Mouse (Mus musculus) testis, postnatal 10 days (tissue): Measurements from ENCODE around the gene BC028528.
"Not testable (repeated sequence)": the region's sequence is repeated elsewhere in the genome, so short reads cannot be mapped to it uniquely, and the experiment has no call there.

Source experiments
- DNase-seq: peaks from one replicate; pipeline ENCODE4 v3.0.0; 2021; ENCODE audit warnings: low spot score

BC028528 gene

GRCm38 (mm10) chr3:95905146-95905939 lies 13.5 kb upstream of the BC028528 start:
- peak; percentile 67 for DNase-seq

DNA sequence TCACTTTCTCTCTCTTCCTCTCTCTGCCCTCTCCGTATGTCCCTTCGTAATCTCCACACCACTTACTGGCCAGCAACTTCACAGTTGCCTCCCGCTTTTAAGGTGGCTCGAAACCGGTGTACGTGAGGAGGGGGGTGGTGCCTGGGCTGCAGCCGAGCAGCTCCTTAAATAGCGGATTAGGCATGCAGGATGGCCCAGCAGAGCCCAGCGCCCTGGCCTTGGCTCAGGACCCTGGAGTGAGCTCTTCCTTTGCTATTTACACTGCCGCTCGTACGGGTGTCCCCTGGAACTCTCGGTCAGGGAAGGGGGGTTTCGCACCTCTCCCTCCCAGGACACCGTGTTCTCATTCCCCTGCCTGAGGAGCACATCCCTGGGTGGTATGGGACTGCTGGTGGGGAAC lies 12.8 kb upstream of the BC028528 start, which contains the start of gene Car14:
Gene Car14, minus strand, starts transcription at position 124 of the 400 bp plus-strand sequence.
- peak; percentile 54 for DNase-seq

GRCm38 (mm10) chr3:95903753-95904502 lies 12.1 kb upstream of the BC028528 start:
- no peak for DNase-seq

- no peak for DNase-seq
These were observed 10.8 kb upstream of the BC028528 start for GRCm38 (mm10) chr3:95902643-95903042.

- no peak for DNase-seq
These were observed 10.5 kb upstream of the BC028528 start for GRCm38 (mm10) chr3:95902373-95902625.

GRCm38 (mm10) chr3:95901616-95902372 lies 10.0 kb upstream of the BC028528 start:
- no peak for DNase-seq

DNA sequence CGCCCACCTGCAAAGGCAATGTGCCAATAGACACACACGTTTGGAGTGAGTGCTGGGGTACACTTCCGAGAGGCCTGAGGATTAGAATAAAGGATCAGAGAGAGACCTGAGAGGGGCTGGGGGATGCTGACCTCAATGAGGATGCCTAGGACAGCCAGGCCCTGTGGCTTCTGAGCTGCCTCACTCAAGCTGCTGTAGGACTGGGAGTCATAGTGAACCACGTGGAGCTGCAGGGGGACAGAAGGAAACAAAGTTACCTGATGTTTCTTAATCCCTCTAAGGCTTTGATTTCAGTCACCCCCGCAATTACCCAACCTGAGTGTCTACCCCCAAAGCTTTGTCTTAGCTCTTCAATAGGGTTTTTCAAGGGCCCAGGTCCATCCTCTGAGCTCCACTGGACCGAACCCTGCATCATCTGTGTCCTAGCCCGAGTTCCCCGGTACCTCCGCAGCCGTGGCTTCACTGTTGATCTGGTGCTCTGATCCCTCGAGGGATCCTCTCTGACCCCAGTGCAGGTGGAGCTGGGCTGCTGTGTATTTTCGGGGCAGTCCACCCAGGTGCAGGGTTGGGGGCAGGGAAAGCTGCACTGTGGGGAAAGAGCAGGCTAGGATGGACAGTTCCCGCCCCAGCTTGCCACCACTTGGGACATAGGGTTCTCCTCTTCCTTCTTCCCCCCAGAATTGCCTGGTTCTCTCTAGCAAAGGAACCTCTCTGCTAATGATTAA lies 8.2 kb upstream of the BC028528 start:
- no peak for DNase-seq

- not testable (repeated sequence) for DNase-seq
These were observed 3.7 kb upstream of the BC028528 start for GRCm38 (mm10) chr3:95895501-95895900.

DNA sequence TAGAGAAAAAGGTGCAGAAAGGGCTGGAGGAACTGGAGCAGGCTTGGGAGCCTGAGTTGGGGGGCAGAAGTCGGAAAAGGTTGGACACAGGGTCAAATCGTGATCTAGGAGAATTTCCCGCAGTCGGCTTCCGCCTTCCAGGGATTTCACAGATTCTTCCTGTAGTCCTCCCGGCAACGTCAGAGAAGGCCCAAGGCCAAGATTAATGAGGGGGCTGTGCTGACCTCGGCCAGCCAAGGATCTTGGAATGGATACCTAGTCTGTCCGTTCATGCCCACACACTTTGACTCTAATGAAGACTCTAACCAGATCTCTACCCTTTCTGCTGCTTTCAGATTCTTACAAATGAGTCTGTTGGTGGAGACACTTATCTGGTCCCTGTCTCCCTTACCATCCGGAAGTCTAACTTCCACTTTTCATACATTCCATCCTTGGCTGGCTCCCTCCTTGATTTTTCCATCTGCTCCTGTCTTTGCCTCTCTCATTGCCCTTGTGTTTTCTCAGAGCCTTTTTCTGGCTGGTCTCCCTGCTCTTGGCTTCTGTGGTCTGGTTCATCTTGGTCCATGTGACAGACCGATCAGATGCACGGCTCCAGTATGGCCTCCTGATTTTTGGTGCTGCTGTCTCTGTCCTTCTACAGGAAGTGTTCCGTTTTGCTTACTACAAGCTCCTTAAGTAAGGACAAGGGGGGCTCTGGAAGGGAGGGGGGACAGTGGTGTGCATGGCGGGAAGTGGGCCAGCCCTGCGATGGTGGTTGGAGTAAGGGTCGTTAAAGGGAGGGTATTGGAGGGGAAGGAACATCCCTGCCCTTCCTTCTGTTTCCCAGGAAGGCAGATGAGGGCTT lies 2.7 kb upstream of the BC028528 start:
- peak; percentile 83 for DNase-seq

DNA sequence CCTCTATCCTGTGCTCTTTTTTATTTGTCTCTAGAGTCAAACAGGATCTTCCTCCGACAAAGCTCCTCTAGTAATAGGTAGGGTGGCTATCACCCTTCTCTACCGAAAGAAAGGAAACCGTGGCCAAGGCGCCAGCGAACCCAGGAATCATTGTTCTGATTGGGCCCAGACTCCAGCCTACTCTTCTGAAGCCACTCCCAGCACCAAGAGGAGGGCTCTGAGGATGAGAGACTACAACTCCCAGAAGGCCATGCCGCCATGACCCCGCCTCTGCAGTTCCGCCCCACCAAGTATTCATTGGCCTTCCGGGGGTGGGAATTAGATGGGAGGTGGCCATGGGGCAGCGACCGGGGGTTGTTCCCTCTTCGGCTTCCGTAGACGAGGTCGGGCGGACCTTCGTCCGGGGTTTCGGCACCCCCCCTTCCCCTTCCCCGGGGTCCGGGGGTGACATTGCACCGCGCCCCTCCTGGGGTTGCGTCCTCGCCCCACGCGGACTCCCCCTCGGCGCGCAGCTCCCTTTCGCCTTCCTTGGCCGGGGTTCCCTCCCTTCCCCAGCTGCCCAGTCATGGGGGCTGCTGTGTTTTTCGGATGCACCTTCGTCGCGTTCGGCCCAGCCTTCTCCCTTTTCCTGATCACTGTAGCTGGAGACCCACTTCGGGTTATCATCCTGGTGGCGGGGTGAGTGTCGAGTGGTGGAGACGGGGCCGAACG lies 2.0 kb upstream of the BC028528 start, which contains the start of gene Aph1a:
Gene Aph1a, plus strand, starts transcription at position 364 of the 711 bp plus-strand sequence.
- peak; percentile 94 for DNase-seq

DNA sequence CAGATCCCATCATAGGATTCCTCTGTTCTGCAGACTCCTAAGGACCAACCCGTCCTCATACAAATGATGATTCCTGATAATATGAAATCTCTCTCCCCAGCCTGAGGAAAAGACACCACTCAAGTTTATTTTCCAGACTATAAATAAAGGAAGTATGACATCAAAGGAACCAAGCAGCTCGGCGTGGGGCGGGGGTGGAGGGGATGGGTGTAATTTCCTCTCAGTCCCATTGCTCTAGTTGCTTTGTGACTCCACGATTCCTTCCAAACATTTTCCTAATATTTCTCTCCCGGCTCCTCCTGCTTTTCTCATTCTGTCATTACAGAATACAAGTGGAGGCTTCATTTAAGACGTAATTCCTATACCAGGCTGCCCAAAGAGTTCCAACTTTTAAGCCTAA lies 1.3 kb upstream of the BC028528 start:
- DNase-seq, result no peak

DNA sequence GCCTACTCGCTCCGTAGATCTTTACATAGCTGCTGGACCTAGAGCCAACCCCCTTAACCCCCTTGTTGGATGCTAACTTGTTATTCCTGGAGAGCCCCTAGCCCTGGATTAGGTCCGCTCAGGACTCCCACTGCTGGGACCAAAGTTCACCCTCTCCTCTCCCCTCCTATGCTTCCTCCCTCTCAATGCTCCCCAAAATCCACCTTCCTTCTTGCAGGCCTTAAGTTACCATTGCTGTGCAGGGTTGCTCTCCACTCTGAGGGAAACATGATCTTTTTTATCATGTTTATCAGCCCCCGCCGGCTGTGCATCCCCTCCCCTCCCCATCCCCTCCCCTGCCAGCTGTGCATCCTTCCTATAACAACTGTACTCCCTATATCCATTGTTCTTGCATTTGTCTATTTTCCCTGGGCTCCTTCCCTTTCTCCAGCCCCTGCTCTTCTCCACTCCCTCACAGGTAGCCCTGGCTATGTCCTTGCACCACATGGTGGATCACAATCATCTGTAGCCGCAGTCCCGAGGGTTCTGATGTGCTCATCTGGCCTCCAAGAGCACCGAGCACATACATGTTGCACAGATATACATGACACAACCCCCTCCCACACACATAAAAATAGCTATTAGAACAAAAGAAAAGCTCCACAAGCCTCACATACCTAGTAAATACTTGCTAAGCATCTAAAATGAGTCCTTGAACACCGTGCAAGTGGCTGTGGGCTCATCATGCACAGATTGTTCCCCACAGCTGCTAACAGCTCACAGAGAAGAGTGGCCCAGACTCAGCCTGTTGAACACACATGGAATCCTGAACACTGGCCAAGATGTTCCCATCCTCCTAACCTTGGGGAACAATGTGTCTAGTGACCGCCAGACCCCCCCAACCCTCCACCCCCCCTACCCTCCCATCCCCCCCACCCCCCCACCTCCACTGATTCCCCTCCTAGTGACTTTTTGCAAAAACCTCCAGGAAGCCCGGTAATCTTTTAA lies 554 bp upstream of the BC028528 start:
- peak; percentile 54 for DNase-seq

GRCm38 (mm10) chr3:95889664-95890063 lies 2.1 kb downstream of the BC028528 start:
- no peak for DNase-seq

GRCm38 (mm10) chr3:95887596-95887995 lies 4.2 kb downstream of the BC028528 start:
- DNase-seq, result no peak

GRCm38 (mm10) chr3:95884400-95884799 lies 7.4 kb downstream of the BC028528 start:
- DNase-seq, result no peak

- peak; percentile 87 for DNase-seq
These were observed 8.9 kb downstream of the BC028528 start for GRCm38 (mm10) chr3:95882816-95883425.

DNA sequence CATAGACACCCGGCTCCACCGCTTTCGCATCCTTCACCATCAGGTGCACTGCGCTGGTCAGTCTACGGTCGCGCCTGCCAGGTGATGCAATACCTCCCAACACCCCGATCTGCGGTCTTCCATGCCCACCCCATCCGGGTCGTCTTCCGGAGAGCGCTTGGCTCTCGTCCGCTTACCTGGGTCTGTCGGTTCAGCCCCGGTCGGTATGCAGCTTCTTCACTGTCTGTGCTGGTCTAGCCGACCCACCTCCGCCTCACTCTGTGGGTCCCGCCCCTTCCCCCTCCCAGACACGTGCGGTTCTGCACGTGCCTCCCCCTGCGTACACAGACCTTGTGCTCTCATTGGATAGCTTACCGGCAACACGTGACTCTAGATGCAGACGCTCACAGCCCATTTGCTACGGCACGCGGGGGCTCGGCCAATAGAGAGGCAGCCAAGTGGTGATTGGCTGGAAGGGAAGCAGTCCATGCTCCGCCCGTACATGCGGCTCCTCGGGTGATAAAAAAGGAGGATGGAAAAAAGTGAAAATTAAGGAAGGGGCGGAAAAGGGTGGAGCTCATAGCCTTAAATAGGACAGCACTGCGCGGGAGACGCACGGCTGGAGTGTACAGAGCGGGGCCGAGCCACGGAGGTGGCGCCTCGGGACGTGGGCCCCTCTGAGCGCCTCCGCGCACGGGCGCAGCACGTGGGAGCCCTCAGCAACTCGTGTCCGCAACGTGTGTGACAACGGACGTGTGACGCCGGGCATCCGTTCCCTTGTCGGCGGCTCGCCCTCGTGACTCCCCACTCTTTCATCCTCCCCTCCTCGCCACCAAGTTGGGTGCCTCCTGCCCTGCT lies 9.6 kb downstream of the BC028528 start, which contains the start of gene Ciart:
Gene Ciart, minus strand, starts transcription at position 273 of the 837 bp plus-strand sequence.
- DNase-seq, result peak; percentile 92

GRCm38 (mm10) chr3:95879063-95879462 lies 12.7 kb downstream of the BC028528 start:
- no peak for DNase-seq
